Mouse (Mus musculus) forebrain, embryonic 15.5 days (tissue): ENCODE data around the gene Bicd2. TPM values are rescaled to one million over a fixed set of nuclear protein-coding genes. Genes with fewer than 3 reads are reported as not detected.

Experiments
- ATAC-seq: fragments of 200-750 bp; cut with Nextera tagmentation; replicated peaks from 2 replicates; pipeline ENCODE4 v1.8.0; 2017; ENCODE audit warnings: mild to moderate bottlenecking, moderate TSS enrichment, moderate library complexity
- H3K27ac ChIP-seq: fragments of 300-500 bp; sonication (generic); replicated peaks from 2 replicates; pipeline ENCODE4 v1.5.1; 2015; ENCODE audit warnings: mild to moderate bottlenecking, inconsistent platforms
- H3K27me3 ChIP-seq: fragments of 300-500 bp; sonication (generic); 2 replicates; pipeline ENCODE4 v1.6.1; 2015; ENCODE audit warnings: inconsistent platforms
- H3K36me3 ChIP-seq: fragments of 300-500 bp; sonication (generic); 2 replicates; pipeline ENCODE4 v1.6.1; 2015; ENCODE audit warnings: mild to moderate bottlenecking, inconsistent platforms
- H3K4me1 ChIP-seq: fragments of 300-500 bp; sonication (generic); 2 replicates; pipeline ENCODE4 v1.6.1; 2015; ENCODE audit warnings: inconsistent platforms
- H3K4me2 ChIP-seq: fragments of 300-500 bp; sonication (generic); replicated peaks from 2 replicates; pipeline ENCODE4 v1.6.1; 2015; ENCODE audit warnings: mild to moderate bottlenecking, inconsistent platforms
- H3K4me3 ChIP-seq: fragments of 300-500 bp; sonication (generic); 2 replicates; pipeline ENCODE4 v1.5.1; 2015; ENCODE audit warnings: mild to moderate bottlenecking, inconsistent platforms
- H3K9ac ChIP-seq: fragments of 300-500 bp; sonication (generic); replicated peaks from 2 replicates; pipeline ENCODE4 v1.6.1; 2015; ENCODE audit warnings: mild to moderate bottlenecking, inconsistent platforms
- H3K9me3 ChIP-seq: fragments of 300-500 bp; sonication (generic); 2 replicates; pipeline ENCODE4 v1.6.1; 2016; ENCODE audit warnings: inconsistent platforms
- WGBS: fragments of 180-500 bp; shearing (Covaris S2); methylation state at CpG from one replicate; pipeline ENCODE4 v1.1.7; 2015; ENCODE audit warnings: mixed read lengths; 5-methylcytosine and 5-hydroxymethylcytosine counted together
- polyA plus RNA-seq: library from polyadenylated mRNA; unstranded; fragments of >200 nt; fragmentation: Nextera tagmentation; extraction: Ambion mirVana; gene quantifications from 2 replicates; pipeline ENCODE4 v1.2.1, GENCODE M21; 2015

The Bicd2 gene
- polyA plus RNA-seq, 1 experiment from 2014 or later, result 27.1 TPM

- Histone ChIP-seq H3K9me3 (no peaks in the 10 kb centered on the region), H3K4me2 (no peak overlapping the region), H3K9ac (no peak overlapping the region), H3K36me3 (peaks cover 25% of the 10 kb centered on the region), H3K27ac (no peak overlapping the region), H3K4me3 (no peak overlapping the region), H3K27me3 (no peaks in the 10 kb centered on the region), H3K4me1 (no peaks in the 10 kb centered on the region)
- WGBS, result 84% methylated on average over 4 of the region's 4 CpGs
- ATAC-seq, result no peak
Observed at GRCm38 (mm10) chr13:49430529-49430928, 89.1 kb downstream of the Bicd2 start.

GRCm38 (mm10) chr13:49433268-49434029, 92.1 kb downstream of the Bicd2 start:
- no peak overlapping the region for H3K27ac ChIP-seq
- no peak overlapping the region for H3K4me3 ChIP-seq
- 90% methylated on average over 2 of the region's 2 CpGs for WGBS
- no peak overlapping the region for H3K4me2 ChIP-seq
- H3K4me1 ChIP-seq, result no peaks in the 10 kb centered on the region
- ATAC-seq, result no peak
- H3K36me3 ChIP-seq, result peaks cover 46% of the 10 kb centered on the region
- H3K9me3 ChIP-seq, result no peaks in the 10 kb centered on the region
- no peaks in the 10 kb centered on the region for H3K27me3 ChIP-seq
- no peak overlapping the region for H3K9ac ChIP-seq

- no peaks in the 10 kb centered on the region for H3K4me1 ChIP-seq
- no peak for ATAC-seq
- no peaks in the 10 kb centered on the region for H3K27me3 ChIP-seq
- 87% methylated on average over 1 of the region's 1 CpGs for WGBS
- H3K4me2 ChIP-seq, result no peak overlapping the region
- H3K27ac ChIP-seq, result no peak overlapping the region
- no peak overlapping the region for H3K4me3 ChIP-seq
- H3K9ac ChIP-seq, result no peak overlapping the region
- no peaks in the 10 kb centered on the region for H3K9me3 ChIP-seq
- peaks cover 46% of the 10 kb centered on the region for H3K36me3 ChIP-seq
Observed at GRCm38 (mm10) chr13:49435745-49436144, 94.4 kb downstream of the Bicd2 start.

GRCm38 (mm10) chr13:49436170-49436569, 94.8 kb downstream of the Bicd2 start:
- H3K9me3 ChIP-seq, result no peaks in the 10 kb centered on the region
- no peak overlapping the region for H3K9ac ChIP-seq
- H3K4me1 ChIP-seq, result no peaks in the 10 kb centered on the region
- H3K36me3 ChIP-seq, result peaks cover 46% of the 10 kb centered on the region
- ATAC-seq, result no peak
- WGBS, result 85% methylated on average over 4 of the region's 4 CpGs
- H3K27me3 ChIP-seq, result no peaks in the 10 kb centered on the region
- no peak overlapping the region for H3K27ac ChIP-seq
- no peak overlapping the region for H3K4me3 ChIP-seq
- no peak overlapping the region for H3K4me2 ChIP-seq

Other genes with a start within 250 kb of the Bicd2 start
- 21.6 and 21.9 TPM in 2 replicates for gene Wnk2, start 193.6 kb upstream of the Bicd2 start, polyA plus RNA-seq
- 21.1 and 22.0 TPM in 2 replicates for gene Ninj1, start 154.1 kb upstream of the Bicd2 start, polyA plus RNA-seq
- 21.1 and 23.1 TPM in 2 replicates for gene Card19, start 125.5 kb upstream of the Bicd2 start, polyA plus RNA-seq
- 0.68 and 0.98 TPM in 2 replicates for gene Susd3, start 92.9 kb upstream of the Bicd2 start, polyA plus RNA-seq
- gene Fgd3, start 21.3 kb upstream of the Bicd2 start, polyA plus RNA-seq, result 3.4 and 3.9 TPM in 2 replicates
- 15.1 and 15.9 TPM in 2 replicates for gene Ippk, start 79.7 kb downstream of the Bicd2 start, polyA plus RNA-seq
- 0.59 and 0.65 TPM in 2 replicates for gene Tes3-ps, start 151.7 kb downstream of the Bicd2 start, polyA plus RNA-seq
- gene Ecm2, start 163.2 kb downstream of the Bicd2 start, polyA plus RNA-seq, result 1.4 and 2.1 TPM in 2 replicates
- 0.43 and 0.53 TPM in 2 replicates for gene Aspn, start 202.9 kb downstream of the Bicd2 start, polyA plus RNA-seq
- gene Omd, start 240.9 kb downstream of the Bicd2 start, polyA plus RNA-seq, result 0.47 and 0.66 TPM in 2 replicates